Mouse (Mus musculus): Measurements from ENCODE around the gene Itsn2. TPM values are rescaled to one million over a fixed set of nuclear protein-coding genes. Genes with fewer than 3 reads are reported as not detected.
"Not testable (repeated sequence)": the region's sequence is repeated elsewhere in the genome, so short reads cannot be mapped to it uniquely, and the experiment has no call there.

Itsn2 gene
- polyA plus RNA-seq (2014; fragmentation: Nextera tagmentation; extraction: Ambion mirVana): 26.3 and 27.5 TPM in 2 replicates

DNA sequence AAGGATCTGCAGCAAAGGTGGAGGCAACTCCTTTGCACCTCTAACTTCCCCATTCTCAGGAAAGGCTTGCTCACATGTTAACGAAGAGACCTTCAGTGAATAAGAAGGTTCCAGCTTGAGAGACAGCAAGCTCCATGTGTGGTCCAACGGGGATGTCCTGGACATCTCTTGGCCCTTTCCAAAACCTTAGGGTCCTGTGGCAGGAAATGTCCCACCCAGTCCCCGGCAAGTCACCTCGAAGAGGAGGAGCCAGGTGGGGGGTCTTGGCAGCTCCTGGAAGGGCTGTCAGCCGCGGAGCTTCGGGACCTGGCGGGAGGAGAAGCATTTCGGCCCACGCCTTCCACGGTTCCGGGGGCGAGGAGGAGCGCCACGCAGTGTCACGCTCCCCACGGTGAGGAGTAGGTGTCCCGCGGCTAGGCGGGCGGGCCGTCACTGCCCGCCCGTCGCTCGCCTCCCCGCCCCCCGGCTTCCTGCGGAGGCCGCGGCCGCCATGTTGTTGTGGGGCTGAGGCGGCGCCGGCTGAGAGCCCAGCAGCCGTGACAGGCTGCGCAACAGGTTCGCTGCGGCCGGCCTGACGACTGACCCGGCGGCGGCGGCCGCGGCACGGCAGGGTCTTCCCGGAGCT, at the start of gene Itsn2, which contains the start of gene Gm3625:
Itsn2 (plus strand) TSS at position 98 of the 625 bp plus-strand sequence.
Gm3625 (minus strand) TSS at position 387 of the 625 bp plus-strand sequence.
- WGBS: under 1% methylated on average over 47 of the region's 49 CpGs
- peaks cover 6% of the 10 kb centered on the region; the same call in 1 of the 2 replicates for H3K4me1 ChIP-seq (replicated peaks; ENCODE audit: control insufficient read depth, insufficient read depth, low read length)
- H3K27ac ChIP-seq: peak within 1 kb of the TSS; percentile 55; the same call in 1 of the 2 replicates
- no peaks in the 10 kb centered on the region for H3K27me3 ChIP-seq (ENCODE audit: control insufficient read depth, insufficient read depth, low read length)
- H3K9ac ChIP-seq: peak within 1 kb of the TSS; percentile 86
- DNase-seq (ENCODE audit: low spot score) (peak; percentile 66), ATAC-seq (ENCODE audit: low FRiP score) (peak; percentile 91)
- H3K9me3 ChIP-seq (ENCODE audit: control insufficient read depth, low read length): no peaks in the 10 kb centered on the region
- H3K4me2 ChIP-seq (replicated peaks): peak within 1 kb of the TSS; percentile 64
- H3K4me3 ChIP-seq (replicated peaks; ENCODE audit: low read length): peak within 1 kb of the TSS; percentile 56
- H3K36me3 ChIP-seq (replicated peaks; ENCODE audit: control insufficient read depth, insufficient read depth): no peaks in the 10 kb centered on the region

GRCm38 (mm10) chr12:4544400-4544919, 48.0 kb upstream of the Itsn2 start:
- Histone ChIP-seq H3K36me3 (replicated peaks; ENCODE audit: control insufficient read depth, insufficient read depth) (no peaks in the 10 kb centered on the region), H3K4me1 (replicated peaks; ENCODE audit: control insufficient read depth, insufficient read depth, low read length) (0 out of 2 replicates have a peak, but pooled peaks cover 5% of the 10 kb centered on the region), H3K27me3 (ENCODE audit: control insufficient read depth, insufficient read depth, low read length) (no peaks in the 10 kb centered on the region), H3K9ac (no peak overlapping the region), H3K4me2 (replicated peaks) (no peak overlapping the region), H3K27ac (no peak overlapping the region), H3K9me3 (ENCODE audit: control insufficient read depth, low read length) (no peaks in the 10 kb centered on the region), H3K4me3 (replicated peaks; ENCODE audit: low read length) (no peak overlapping the region)
- ATAC-seq (ENCODE audit: low FRiP score): no peak
- no peak for DNase-seq (ENCODE audit: low spot score)
- 91% methylated on average over 5 of the region's 5 CpGs for WGBS

DNA sequence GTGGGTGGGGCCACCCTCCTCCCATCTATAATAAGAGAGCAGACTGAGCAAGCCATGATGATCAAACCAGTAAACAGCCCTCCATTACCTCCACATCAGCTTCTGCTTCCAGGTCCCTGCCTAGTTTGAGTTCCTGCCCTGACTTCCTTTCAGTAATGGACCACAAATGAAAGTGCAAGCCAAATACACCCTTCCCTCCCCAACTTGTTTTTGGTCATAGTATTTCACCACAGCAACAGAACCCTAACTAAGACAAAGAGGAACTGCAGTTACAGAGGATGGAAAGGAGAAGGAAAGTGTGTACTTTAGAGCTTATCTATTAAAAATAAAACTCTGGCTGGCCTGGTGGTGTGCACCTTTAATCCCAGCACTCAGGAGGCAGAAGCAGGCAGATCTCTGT, 47.0 kb upstream of the Itsn2 start:
- no peak overlapping the region for H3K27ac ChIP-seq
- no peak overlapping the region for H3K9ac ChIP-seq
- no peak for ATAC-seq (ENCODE audit: low FRiP score)
- no peaks in the 10 kb centered on the region for H3K27me3 ChIP-seq (ENCODE audit: control insufficient read depth, insufficient read depth, low read length)
- DNase-seq (ENCODE audit: low spot score): no peak
- 0 out of 2 replicates have a peak, but pooled peaks cover 5% of the 10 kb centered on the region for H3K4me1 ChIP-seq (replicated peaks; ENCODE audit: control insufficient read depth, insufficient read depth, low read length)
- no peaks in the 10 kb centered on the region for H3K36me3 ChIP-seq (replicated peaks; ENCODE audit: control insufficient read depth, insufficient read depth)
- H3K4me2 ChIP-seq (replicated peaks): no peak overlapping the region
- H3K9me3 ChIP-seq (ENCODE audit: control insufficient read depth, low read length): no peaks in the 10 kb centered on the region
- H3K4me3 ChIP-seq (replicated peaks; ENCODE audit: low read length): no peak overlapping the region

DNA sequence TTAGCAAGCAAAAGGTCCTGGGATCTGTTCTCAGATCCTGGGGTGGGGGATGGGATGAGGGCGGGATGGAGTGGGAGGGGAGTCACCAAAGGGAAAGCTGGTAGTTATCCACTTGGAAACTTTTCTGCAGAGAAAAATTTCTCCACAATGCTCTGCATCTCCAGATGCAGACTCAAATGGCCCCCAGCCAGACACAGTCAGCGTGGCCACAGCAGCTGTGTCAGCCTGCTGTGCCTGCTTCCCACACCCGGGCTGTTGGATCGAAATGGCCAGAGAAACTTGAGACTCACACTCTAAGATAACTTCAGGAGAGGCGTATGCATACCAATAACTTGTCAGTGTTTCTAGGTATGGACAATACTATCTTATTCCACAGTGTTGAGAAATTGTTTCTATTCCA, 45.9 kb upstream of the Itsn2 start:
- Histone ChIP-seq H3K4me3 (replicated peaks; ENCODE audit: low read length) (no peak overlapping the region), H3K27ac (no peak overlapping the region), H3K9me3 (ENCODE audit: control insufficient read depth, low read length) (no peaks in the 10 kb centered on the region), H3K9ac (no peak overlapping the region), H3K36me3 (replicated peaks; ENCODE audit: control insufficient read depth, insufficient read depth) (no peaks in the 10 kb centered on the region), H3K27me3 (ENCODE audit: control insufficient read depth, insufficient read depth, low read length) (no peaks in the 10 kb centered on the region), H3K4me2 (replicated peaks) (no peak overlapping the region), H3K4me1 (replicated peaks; ENCODE audit: control insufficient read depth, insufficient read depth, low read length) (0 out of 2 replicates have a peak, but pooled peaks cover 5% of the 10 kb centered on the region)
- DNase-seq (ENCODE audit: low spot score): no peak
- WGBS: 68% methylated on average over 5 of the region's 5 CpGs
- ATAC-seq (ENCODE audit: low FRiP score): no peak

DNA sequence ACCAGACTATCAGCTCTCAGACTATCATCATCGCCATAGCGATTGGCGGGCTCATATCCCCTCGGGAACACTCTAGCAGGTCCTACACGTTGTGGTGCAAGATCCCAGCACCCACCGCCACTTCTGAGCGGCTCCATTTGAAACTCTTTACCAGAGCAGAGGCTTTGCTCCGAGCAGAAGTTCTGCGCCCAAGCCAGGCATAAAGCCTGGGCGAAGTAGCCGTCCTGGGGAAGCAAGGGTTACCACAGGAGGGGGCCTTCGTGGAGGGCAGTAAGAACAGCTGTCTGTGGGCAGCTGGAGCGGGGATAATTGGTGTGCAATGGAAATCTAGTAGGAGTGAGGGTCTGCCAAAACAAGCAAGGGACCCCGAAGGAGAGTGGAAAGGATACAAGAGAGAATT, 44.9 kb upstream of the Itsn2 start:
- no peaks in the 10 kb centered on the region for H3K27me3 ChIP-seq (ENCODE audit: control insufficient read depth, insufficient read depth, low read length)
- no peak for ATAC-seq (ENCODE audit: low FRiP score)
- 52% methylated on average over 14 of the region's 14 CpGs for WGBS
- no peak overlapping the region for H3K4me2 ChIP-seq (replicated peaks)
- H3K27ac ChIP-seq: no peak overlapping the region
- no peaks in the 10 kb centered on the region for H3K36me3 ChIP-seq (replicated peaks; ENCODE audit: control insufficient read depth, insufficient read depth)
- no peak overlapping the region for H3K4me3 ChIP-seq (replicated peaks; ENCODE audit: low read length)
- DNase-seq (ENCODE audit: low spot score): no peak
- no peaks in the 10 kb centered on the region for H3K9me3 ChIP-seq (ENCODE audit: control insufficient read depth, low read length)
- H3K4me1 ChIP-seq (replicated peaks; ENCODE audit: control insufficient read depth, insufficient read depth, low read length): 0 out of 2 replicates have a peak, but pooled peaks cover 5% of the 10 kb centered on the region
- H3K9ac ChIP-seq: no peak overlapping the region

DNA sequence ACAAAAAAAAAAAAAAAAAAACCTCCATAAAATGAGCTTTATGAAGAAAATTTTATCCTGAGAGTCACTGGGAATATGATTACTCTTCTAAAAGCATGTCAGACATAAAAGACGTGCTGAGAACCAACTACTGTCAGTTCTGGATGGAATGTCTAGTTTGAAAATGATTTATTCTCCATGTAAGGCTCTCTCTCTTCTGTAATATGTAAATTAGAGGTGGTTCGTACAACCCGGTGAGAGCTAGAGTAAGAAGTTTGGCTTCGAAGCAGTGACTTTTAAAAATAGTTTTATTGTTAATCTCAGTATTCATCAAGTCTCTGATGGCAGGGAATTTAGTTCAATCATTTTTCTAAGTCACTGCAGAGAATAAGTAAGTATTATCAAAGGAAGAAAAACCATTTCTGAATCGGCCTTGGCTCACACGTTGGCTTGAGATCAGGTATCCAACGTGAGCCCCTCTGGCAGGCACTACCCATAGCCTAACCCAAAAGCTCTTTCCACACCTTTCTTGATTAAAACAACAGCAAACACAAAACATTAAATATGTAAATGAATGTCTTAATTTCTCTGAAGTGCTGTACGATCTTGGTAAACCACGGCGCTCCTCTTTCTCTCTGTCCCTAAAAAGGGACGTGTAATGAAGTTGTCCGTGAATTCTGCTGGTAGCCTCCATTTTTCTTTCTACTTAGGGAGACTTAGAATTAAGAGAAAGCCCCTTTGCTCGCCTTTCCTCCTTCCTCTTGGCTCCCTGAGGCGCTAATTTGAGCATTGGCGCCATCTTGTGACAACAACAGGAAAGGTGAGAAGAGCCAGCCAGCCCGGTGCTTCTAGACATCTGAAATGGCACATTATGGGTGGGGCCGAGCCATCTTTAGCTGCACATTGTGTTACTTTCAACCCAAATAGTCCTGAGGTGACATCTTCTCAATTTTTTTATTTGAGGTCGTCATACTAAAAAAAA, 44.1 kb upstream of the Itsn2 start:
- Histone ChIP-seq H3K27ac (no peak overlapping the region), H3K36me3 (replicated peaks; ENCODE audit: control insufficient read depth, insufficient read depth) (no peaks in the 10 kb centered on the region), H3K9me3 (ENCODE audit: control insufficient read depth, low read length) (no peaks in the 10 kb centered on the region), H3K4me1 (replicated peaks; ENCODE audit: control insufficient read depth, insufficient read depth, low read length) (0 out of 2 replicates have a peak, but pooled peaks cover 5% of the 10 kb centered on the region), H3K4me2 (replicated peaks) (peak overlapping the region; percentile 41), H3K27me3 (ENCODE audit: control insufficient read depth, insufficient read depth, low read length) (no peaks in the 10 kb centered on the region), H3K4me3 (replicated peaks; ENCODE audit: low read length) (peak overlapping the region; percentile 2), H3K9ac (peak overlapping the region; percentile 18; the same call in 1 of the 2 replicates)
- peak; percentile 83 for ATAC-seq (ENCODE audit: low FRiP score)
- DNase-seq (ENCODE audit: low spot score): peak; percentile 91
- WGBS: 23% methylated on average over 18 of the region's 18 CpGs

GRCm38 (mm10) chr12:4553704-4554103, 38.7 kb upstream of the Itsn2 start:
- H3K27me3 ChIP-seq (ENCODE audit: control insufficient read depth, insufficient read depth, low read length); H3K27ac ChIP-seq; ATAC-seq (ENCODE audit: low FRiP score); H3K36me3 ChIP-seq (replicated peaks; ENCODE audit: control insufficient read depth, insufficient read depth); H3K4me1 ChIP-seq (replicated peaks; ENCODE audit: control insufficient read depth, insufficient read depth, low read length); H3K4me3 ChIP-seq (replicated peaks; ENCODE audit: low read length); H3K9me3 ChIP-seq (ENCODE audit: control insufficient read depth, low read length); H3K4me2 ChIP-seq (replicated peaks); DNase-seq (ENCODE audit: low spot score); H3K9ac ChIP-seq: not testable (repeated sequence)
- WGBS: 90% methylated on average over 3 of the region's 3 CpGs

GRCm38 (mm10) chr12:4555451-4555850, 37.0 kb upstream of the Itsn2 start:
- no peak overlapping the region for H3K9ac ChIP-seq
- ATAC-seq (ENCODE audit: low FRiP score): no peak

DNA sequence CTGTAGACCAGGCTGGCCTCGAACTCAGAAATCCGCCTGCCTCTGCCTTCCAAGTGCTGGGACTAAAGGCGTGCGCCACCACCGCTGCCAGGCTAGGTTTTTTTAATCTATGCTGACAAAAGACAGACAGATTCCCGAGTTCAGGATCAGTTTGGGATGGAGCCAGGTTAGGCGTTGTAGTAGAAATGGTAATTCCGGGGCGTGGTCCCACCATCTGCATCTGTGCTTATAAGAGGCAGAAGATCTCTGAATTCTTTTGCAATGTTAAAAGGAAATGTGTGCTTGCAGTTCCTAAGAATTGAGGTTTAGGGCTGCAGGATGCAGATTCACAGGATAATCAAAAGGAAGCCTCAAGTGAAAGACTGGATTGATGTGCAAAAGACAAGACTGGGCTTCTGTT, 35.5 kb upstream of the Itsn2 start:
- WGBS: 89% methylated on average over 9 of the region's 9 CpGs
- no peak for DNase-seq (ENCODE audit: low spot score)

More at GRCm38 (mm10) chr12:4555451-4555850, 37.0 kb upstream of the Itsn2 start:
- H3K4me1 ChIP-seq (replicated peaks; ENCODE audit: control insufficient read depth, insufficient read depth, low read length): no peaks in the 10 kb centered on the region
- DNase-seq (ENCODE audit: low spot score): no peak
- H3K27me3 ChIP-seq (ENCODE audit: control insufficient read depth, insufficient read depth, low read length): no peaks in the 10 kb centered on the region
- H3K36me3 ChIP-seq (replicated peaks; ENCODE audit: control insufficient read depth, insufficient read depth): no peaks in the 10 kb centered on the region
- no peaks in the 10 kb centered on the region for H3K9me3 ChIP-seq (ENCODE audit: control insufficient read depth, low read length)
- WGBS: 76% methylated on average over 5 of the region's 6 CpGs
- H3K4me3 ChIP-seq (replicated peaks; ENCODE audit: low read length): no peak overlapping the region
- no peak overlapping the region for H3K4me2 ChIP-seq (replicated peaks)
- no peak overlapping the region for H3K27ac ChIP-seq

More for the DNA sequence above, 35.5 kb upstream of the Itsn2 start:
- H3K4me1 ChIP-seq (replicated peaks; ENCODE audit: control insufficient read depth, insufficient read depth, low read length): no peaks in the 10 kb centered on the region
- H3K27ac ChIP-seq: no peak overlapping the region
- H3K9me3 ChIP-seq (ENCODE audit: control insufficient read depth, low read length): no peaks in the 10 kb centered on the region
- H3K4me2 ChIP-seq (replicated peaks): no peak overlapping the region
- H3K27me3 ChIP-seq (ENCODE audit: control insufficient read depth, insufficient read depth, low read length): no peaks in the 10 kb centered on the region
- H3K9ac ChIP-seq: no peak overlapping the region
- no peaks in the 10 kb centered on the region for H3K36me3 ChIP-seq (replicated peaks; ENCODE audit: control insufficient read depth, insufficient read depth)
- H3K4me3 ChIP-seq (replicated peaks; ENCODE audit: low read length): no peak overlapping the region
- ATAC-seq (ENCODE audit: low FRiP score): no peak

All from hindbrain, embryonic 14.5 days (tissue).